Mouse (Mus musculus) kidney, adult 2 months (tissue): ENCODE data around the gene Wdr82.

ENCODE experiments used
- CTCF ChIP-seq: fragments of 200-500 bp; conservative IDR thresholded peaks from 2 replicates; pipeline ENCODE4 v1.5.1; 2011; ENCODE audit warnings: low read depth, mild to moderate bottlenecking, control low read depth, low read length, moderate library complexity, mixed read lengths; ENCODE audit not compliant: insufficient read depth, insufficient read length
- POLR2A ChIP-seq: fragments of 200-500 bp; IDR thresholded peaks from one replicate; pipeline ENCODE4 v1.6.1; 2011; ENCODE audit warnings: low read depth, low read length, control low read depth

GRCm38 (mm10) chr9:106170556-106171345, at the start of gene Wdr82:
- TF ChIP-seq CTCF (no peak), POLR2A (peak; percentile 81)
